Mouse (Mus musculus) G1E (cell line): ENCODE results near the gene Gm21900. TPM values are rescaled to one million over a fixed set of nuclear protein-coding genes. Genes with fewer than 3 reads are reported as not detected.
"Not testable (repeated sequence)": the region's sequence is repeated elsewhere in the genome, so short reads cannot be mapped to it uniquely, and the experiment has no call there.

Experiments
- ATAC-seq: 2 replicates; pipeline ENCODE4 v1.8.0; 2016; ENCODE audit warnings: mild to moderate bottlenecking; ENCODE audit not compliant: insufficient number of reproducible peaks, poor library complexity, low FRiP score, severe bottlenecking; ENCODE audit errors: extremely low read depth
- DNase-seq: peaks from one replicate; pipeline ENCODE4 v3.0.0; 2012; ENCODE audit warnings: low spot score
- H3K27me3 ChIP-seq: 2 replicates; pipeline ENCODE4 v1.6.1; 2012; ENCODE audit warnings: mild to moderate bottlenecking, low read length, inconsistent platforms; ENCODE audit not compliant: insufficient read depth
- H3K36me3 ChIP-seq: replicated peaks from 2 replicates; pipeline ENCODE3; 2012; ENCODE audit warnings: mild to moderate bottlenecking, inconsistent platforms
- H3K4me1 ChIP-seq: 2 replicates; pipeline ENCODE4 v1.6.1; 2012; ENCODE audit warnings: low read depth, low read length, inconsistent platforms, mixed read lengths; ENCODE audit not compliant: insufficient read depth
- H3K4me3 ChIP-seq: 2 replicates; pipeline ENCODE4 v1.5.1; 2012; ENCODE audit warnings: low read depth, mild to moderate bottlenecking, inconsistent platforms, low read length, moderate library complexity, mixed read lengths
- H3K9me3 ChIP-seq: replicated peaks from 2 replicates; pipeline ENCODE4 v1.6.1; 2012; ENCODE audit warnings: inconsistent platforms
- polyA plus RNA-seq: library from polyadenylated mRNA; stranded (reverse); fragments of >175 nt; gene quantifications from 2 replicates; pipeline ENCODE4 v1.2.3, GENCODE M21; 2012
- total RNA-seq, 2 experiments: library from RNA; stranded (forward) in 1 of 2; stranded (reverse) in 1 of 2; fragments of 200-1000 nt in 1 of 2; fragments of >200 nt in 1 of 2; fragmentation: Nextera tagmentation in 1 of 2; gene quantifications; 2 replicates each; pipeline ENCODE4 v1.2.3; 2014 to 2017

Gm21900 gene
- total RNA-seq (2014; fragmentation: Nextera tagmentation) = not detected in 2 replicates
- total RNA-seq (2017) = not detected in 2 replicates
- not detected in 2 replicates for polyA plus RNA-seq

DNA sequence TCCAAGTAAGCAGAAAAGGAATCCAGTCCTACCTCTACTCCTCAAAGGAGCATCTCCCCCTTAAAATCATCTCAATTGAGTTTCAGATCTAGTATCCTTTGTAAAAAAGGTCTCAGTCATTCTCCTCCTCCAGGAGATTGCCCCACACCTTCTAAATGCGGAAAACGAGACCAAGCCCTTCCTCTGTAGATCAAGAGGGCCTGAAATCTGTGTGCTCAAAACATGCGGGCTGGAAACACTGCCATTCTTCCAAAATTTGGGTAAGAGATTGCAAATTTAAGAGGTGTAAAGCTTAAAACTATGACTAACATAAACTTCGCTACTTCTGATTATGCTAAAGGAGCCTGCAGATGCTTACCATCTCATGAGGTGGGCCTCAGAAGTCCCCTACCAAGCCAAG is at the start of gene Gm21900:
Gm21900 (plus strand) TSS at position 301 of the 400 bp plus-strand sequence.
- not testable (repeated sequence) for H3K4me1 ChIP-seq, DNase-seq, H3K27me3 ChIP-seq

DNA sequence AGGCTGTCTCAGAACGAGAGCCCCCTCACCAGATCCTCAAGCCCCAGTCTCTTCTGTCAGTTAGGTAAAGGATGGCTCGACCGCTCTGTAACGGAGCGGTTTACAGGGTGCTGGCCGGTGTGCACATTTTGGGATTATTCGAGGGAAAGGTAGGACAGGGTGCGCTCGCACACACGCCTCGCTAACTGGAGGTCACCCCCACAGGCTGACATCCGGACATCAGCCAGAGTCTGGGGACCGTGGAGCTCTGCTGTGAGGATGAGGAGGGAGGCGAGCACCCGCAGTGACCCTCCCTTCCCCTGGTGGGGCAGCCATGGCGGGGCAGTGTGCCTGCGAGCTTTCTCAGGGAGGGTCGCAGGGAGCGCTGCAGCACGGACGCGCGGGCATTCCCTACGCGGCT is 27.4 kb downstream of the Gm21900 start:
- H3K9me3 ChIP-seq, H3K27me3 ChIP-seq, DNase-seq, H3K4me1 ChIP-seq, H3K4me3 ChIP-seq, H3K36me3 ChIP-seq: not testable (repeated sequence)
- 0 out of 2 replicates have a peak, but pooled peaks have one; percentile 15 for ATAC-seq

More for the DNA sequence above, at the start of gene Gm21900:
- H3K9me3 ChIP-seq, H3K36me3 ChIP-seq, H3K4me3 ChIP-seq, ATAC-seq: not testable (repeated sequence)

Other genes with a start within 250 kb of the Gm21900 start
- not detected in 2 replicates for gene Gm28510, start 203.6 kb upstream of the Gm21900 start, total RNA-seq (2014; fragmentation: Nextera tagmentation)
- gene Gm28510, start 203.6 kb upstream of the Gm21900 start, total RNA-seq (2017) = not detected in 2 replicates
- gene Gm28510, start 203.6 kb upstream of the Gm21900 start, polyA plus RNA-seq = not detected in 2 replicates
- not detected in 2 replicates for gene Gm20737, start 80.3 kb upstream of the Gm21900 start, total RNA-seq (2014; fragmentation: Nextera tagmentation)
- gene Gm20737, start 80.3 kb upstream of the Gm21900 start, total RNA-seq (2017) = not detected in 2 replicates
- not detected in 2 replicates for gene Gm20737, start 80.3 kb upstream of the Gm21900 start, polyA plus RNA-seq
- not detected in 2 replicates for gene Gm21775, start 62.9 kb upstream of the Gm21900 start, total RNA-seq (2014; fragmentation: Nextera tagmentation)
- gene Gm21775, start 62.9 kb upstream of the Gm21900 start, total RNA-seq (2017) = not detected in 2 replicates
- not detected in 2 replicates for gene Gm21775, start 62.9 kb upstream of the Gm21900 start, polyA plus RNA-seq
- gene Gm20777, start 136.1 kb downstream of the Gm21900 start, total RNA-seq (2014; fragmentation: Nextera tagmentation) = not detected in 2 replicates
- not detected in 2 replicates for gene Gm20777, start 136.1 kb downstream of the Gm21900 start, total RNA-seq (2017)
- gene Gm20777, start 136.1 kb downstream of the Gm21900 start, polyA plus RNA-seq = not detected in 2 replicates